Mouse (Mus musculus) subcutaneous adipose tissue, adult 2 months (tissue): ENCODE data around the gene Lmtk3. TPM values are rescaled to one million over a fixed set of nuclear protein-coding genes. Genes with fewer than 3 reads are reported as not detected.

ENCODE experiments used
- polyA plus RNA-seq: library from polyadenylated mRNA; depleted of rRNA; stranded (reverse); fragments of >200 nt; gene quantifications from 2 replicates; pipeline ENCODE4 v1.2.3, GENCODE M21; 2012; ENCODE audit warnings: low replicate concordance; rRNA removed

Gene Lmtk3
- polyA plus RNA-seq, result 0.63 and 25.3 TPM in 2 replicates

GRCm38 (mm10) chr7:45783511-45784091 is at the start of gene Lmtk3:
TSS of gene Lmtk3 (plus strand) at chr7:45783738.

GRCm38 (mm10) chr7:45784524-45785372 is 1.2 kb downstream of the Lmtk3 start, which contains the start of gene Sult2b1:
TSS of gene Sult2b1 (minus strand) at chr7:45784669.

GRCm38 (mm10) chr7:45813787-45814779 is 30.5 kb downstream of the Lmtk3 start, which contains the start of gene Cyth2:
TSS of gene Cyth2 (minus strand) at chr7:45814581.

GRCm38 (mm10) chr7:45824598-45824997 is 41.1 kb downstream of the Lmtk3 start, which contains the start of gene Kcnj14:
TSS of gene Kcnj14 (minus strand) at chr7:45824782.

GRCm38 (mm10) chr7:45830427-45831127 is 47.0 kb downstream of the Lmtk3 start, which contains the start of gene Grwd1:
TSS of gene Grwd1 (minus strand) at chr7:45830944.

Other genes starting within 250 kb of the Lmtk3 start
- gene Hsd17b14, start 228.8 kb upstream of the Lmtk3 start, polyA plus RNA-seq, result 3.1 and 7.0 TPM in 2 replicates
- 143 and 215 TPM in 2 replicates for gene Bcat2, start 213.6 kb upstream of the Lmtk3 start, polyA plus RNA-seq
- gene Fgf21, start 168.2 kb upstream of the Lmtk3 start, polyA plus RNA-seq, result 0.78 and 1.8 TPM in 2 replicates
- 0.07 and 0.24 TPM in 2 replicates for gene Fut1, start 166.4 kb upstream of the Lmtk3 start, polyA plus RNA-seq
- 0.41 and 1.0 TPM in 2 replicates for gene Izumo1, start 161.9 kb upstream of the Lmtk3 start, polyA plus RNA-seq
- gene Rasip1, start 156.2 kb upstream of the Lmtk3 start, polyA plus RNA-seq, result 38.6 and 65.4 TPM in 2 replicates
- gene Mamstr, start 143.8 kb upstream of the Lmtk3 start, polyA plus RNA-seq, result 7.2 and 11.2 TPM in 2 replicates
- 0.03 and 21.7 TPM in 2 replicates for gene Fut2, start 117.3 kb upstream of the Lmtk3 start, polyA plus RNA-seq
- not detected in 2 replicates for gene Ntn5, start 99.7 kb upstream of the Lmtk3 start, polyA plus RNA-seq
- 0.23 and 0.30 TPM in 2 replicates for gene Sec1, start 89.3 kb upstream of the Lmtk3 start, polyA plus RNA-seq
- gene Car11, start 83.9 kb upstream of the Lmtk3 start, polyA plus RNA-seq, result 17.8 and 42.8 TPM in 2 replicates
- 63.6 and 77.9 TPM in 2 replicates for gene Dbp, start 78.7 kb upstream of the Lmtk3 start, polyA plus RNA-seq
- 753 and 1,942 TPM in 2 replicates for gene Rpl18, start 68.3 kb upstream of the Lmtk3 start, polyA plus RNA-seq
- gene Sphk2, start 65.7 kb upstream of the Lmtk3 start, polyA plus RNA-seq, result 36.9 and 48.7 TPM in 2 replicates
- gene Fam83e, start 62.5 kb upstream of the Lmtk3 start, polyA plus RNA-seq, result 0.42 and 0.51 TPM in 2 replicates
- not detected in 2 replicates for gene Spaca4, start 57.9 kb upstream of the Lmtk3 start, polyA plus RNA-seq
- 0.23 and 2.8 TPM in 2 replicates for gene Sult2b1, start 931 bp downstream of the Lmtk3 start, polyA plus RNA-seq
- 51.8 and 57.9 TPM in 2 replicates for gene Cyth2, start 30.8 kb downstream of the Lmtk3 start, polyA plus RNA-seq
- gene Kcnj14, start 41.0 kb downstream of the Lmtk3 start, polyA plus RNA-seq, result 4.8 and 23.1 TPM in 2 replicates
- gene Grwd1, start 47.2 kb downstream of the Lmtk3 start, polyA plus RNA-seq, result 14.7 and 32.7 TPM in 2 replicates
- 371 and 393 TPM in 2 replicates for gene Kdelr1, start 89.0 kb downstream of the Lmtk3 start, polyA plus RNA-seq
- 1.1 and 6.1 TPM in 2 replicates for gene Grin2d, start 94.6 kb downstream of the Lmtk3 start, polyA plus RNA-seq
- gene Syngr4, start 113.0 kb downstream of the Lmtk3 start, polyA plus RNA-seq, result 0.19 TPM in 1 of 2 replicates, not detected in the other
- gene Tmem143, start 113.2 kb downstream of the Lmtk3 start, polyA plus RNA-seq, result 85.1 and 137 TPM in 2 replicates
- 179 and 360 TPM in 2 replicates for gene Emp3, start 137.7 kb downstream of the Lmtk3 start, polyA plus RNA-seq
- 4.2 and 9.5 TPM in 2 replicates for gene Ccdc114, start 140.3 kb downstream of the Lmtk3 start, polyA plus RNA-seq
- 0.23 and 0.82 TPM in 2 replicates for gene Abcc6, start 246.6 kb downstream of the Lmtk3 start, polyA plus RNA-seq
- 64.3 and 77.7 TPM in 2 replicates for gene Nomo1, start 250.0 kb downstream of the Lmtk3 start, polyA plus RNA-seq